Mouse (Mus musculus) lung, embryonic 14.5 days (tissue): Measurements from ENCODE around the gene Yipf7. TPM values are rescaled to one million over a fixed set of nuclear protein-coding genes. Genes with fewer than 3 reads are reported as not detected.

Source experiments
- ATAC-seq: fragments of 200-750 bp; cut with Nextera tagmentation; 2 replicates; pipeline ENCODE4 v1.8.0; 2017; ENCODE audit warnings: mild to moderate bottlenecking, moderate TSS enrichment, moderate library complexity; ENCODE audit not compliant: insufficient read depth
- DNase-seq: peaks from one replicate; pipeline ENCODE4 v3.0.0-alpha.2; 2015
- H3K27ac ChIP-seq: fragments of 300-500 bp; sonication (generic); 2 replicates; pipeline ENCODE4 v1.5.1; 2014; ENCODE audit warnings: low read depth, mild to moderate bottlenecking, moderate library complexity
- H3K27me3 ChIP-seq: fragments of 300-500 bp; sonication (generic); 2 replicates; pipeline ENCODE4 v1.6.1; 2014; ENCODE audit warnings: low read length, control low read depth; ENCODE audit not compliant: insufficient read depth
- H3K36me3 ChIP-seq: fragments of 300-500 bp; sonication (generic); 2 replicates; pipeline ENCODE4 v1.6.1; 2014; ENCODE audit warnings: control low read depth; ENCODE audit not compliant: insufficient read depth
- H3K4me1 ChIP-seq: fragments of 300-500 bp; sonication (generic); 2 replicates; pipeline ENCODE4 v1.6.1; 2014; ENCODE audit warnings: antibody characterized with exemption, control low read depth; ENCODE audit not compliant: insufficient read depth
- H3K4me2 ChIP-seq: fragments of 300-500 bp; sonication (generic); 2 replicates; pipeline ENCODE4 v1.6.1; 2014; ENCODE audit warnings: mild to moderate bottlenecking
- H3K4me3 ChIP-seq: fragments of 300-500 bp; sonication (generic); 2 replicates; pipeline ENCODE4 v1.5.1; 2014; ENCODE audit warnings: low read depth, low read length
- H3K9ac ChIP-seq: fragments of 300-500 bp; sonication (generic); 2 replicates; pipeline ENCODE4 v1.6.1; 2014
- H3K9me3 ChIP-seq: fragments of 300-500 bp; sonication (generic); 2 replicates; pipeline ENCODE4 v1.6.1; 2016; ENCODE audit warnings: low read depth, low read length, control low read depth
- CTCF ChIP-seq: IDR thresholded peaks from 2 replicates; pipeline ENCODE4 v1.5.1; 2016; ENCODE audit warnings: antibody characterized with exemption, low read depth
- WGBS: fragments of 180-500 bp; shearing (Covaris S2); extraction: QIAGEN DNeasy Blood & Tissue Kit; methylation state at CpG from one replicate; pipeline ENCODE4 v1.1.7; 2014; 5-methylcytosine and 5-hydroxymethylcytosine counted together
- polyA plus RNA-seq: library from polyadenylated mRNA; unstranded; fragments of >200 nt; fragmentation: Nextera tagmentation; extraction: Ambion mirVana; gene quantifications from 2 replicates; pipeline ENCODE4 v1.2.1, GENCODE M21; 2014

The Yipf7 gene
- 0.17 and 0.20 TPM in 2 replicates for polyA plus RNA-seq

DNA sequence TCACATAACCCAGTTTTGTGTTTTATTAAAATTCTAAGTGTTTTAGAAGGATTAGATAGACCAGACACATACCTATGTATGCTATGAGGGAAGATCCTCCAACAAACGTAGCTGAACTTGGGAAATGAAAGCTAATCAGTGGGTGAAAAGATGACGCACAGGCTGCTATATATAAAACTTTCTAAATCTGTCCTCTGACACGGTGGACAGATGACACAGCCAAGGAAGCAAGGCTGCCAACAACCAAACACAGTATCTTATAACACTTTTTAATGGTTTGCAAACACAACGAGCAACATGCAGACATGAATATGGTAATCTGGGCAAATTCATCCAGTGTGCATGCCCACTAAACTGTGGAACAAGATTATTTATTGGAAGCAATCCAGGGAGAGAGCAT is at the start of gene Yipf7:
Gene Yipf7, minus strand, starts transcription at position 160 of the 400 bp plus-strand sequence.
- Histone ChIP-seq H3K27ac (no peak within 1 kb of the TSS), H3K4me1 (no peaks in the 10 kb centered on the region), H3K36me3 (no peaks in the 10 kb centered on the region), H3K9me3 (no peaks in the 10 kb centered on the region), H3K9ac (no peak within 1 kb of the TSS), H3K4me3 (no peak within 1 kb of the TSS), H3K4me2 (no peak within 1 kb of the TSS), H3K27me3 (no peaks in the 10 kb centered on the region)
- 56% methylated on average over 4 of the region's 4 CpGs for WGBS
- ATAC-seq (no peak), DNase-seq (no peak)
- TF ChIP-seq CTCF, result no peak

DNA sequence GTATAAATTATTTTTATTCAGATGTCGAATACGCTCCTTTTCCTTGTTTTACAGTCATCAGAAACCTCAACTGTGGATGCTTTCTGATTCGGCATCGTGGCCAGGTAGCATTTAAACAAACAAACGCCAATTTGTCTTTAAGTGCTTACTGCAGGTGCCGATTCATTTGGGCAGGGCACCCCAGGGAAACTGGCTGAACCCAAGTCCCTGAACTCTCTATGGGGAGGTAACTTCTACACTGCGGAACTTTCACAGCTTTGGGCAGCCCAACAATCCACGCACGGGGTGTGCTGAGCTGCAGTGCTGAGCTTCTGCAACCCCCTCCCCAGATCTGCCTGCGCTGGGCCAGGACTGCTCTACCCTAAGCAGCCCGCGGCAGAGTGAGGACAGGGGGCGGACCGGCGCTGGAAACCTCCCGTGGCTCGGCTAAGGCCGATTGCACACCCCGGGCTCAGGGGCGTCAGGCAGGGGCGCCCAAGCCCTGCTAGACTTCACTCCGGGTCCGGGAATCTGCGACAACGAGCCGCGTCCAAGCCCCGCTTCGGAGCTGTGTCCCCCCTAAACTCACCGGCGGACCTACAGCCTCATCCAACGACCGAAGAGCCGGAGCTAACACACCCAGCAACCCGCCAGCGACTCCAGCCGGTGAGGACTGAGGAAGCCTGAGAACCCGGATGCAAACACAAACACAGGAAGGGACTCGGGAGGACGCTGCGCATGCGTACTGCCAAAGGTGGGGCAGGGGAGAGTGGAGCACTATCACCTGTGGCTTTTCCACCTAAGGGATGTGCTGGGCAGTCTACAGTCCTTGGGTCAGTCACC is 49.4 kb upstream of the Yipf7 start, which contains the start of gene Gnpda2:
Gene Gnpda2, minus strand, starts transcription at position 701 of the 822 bp plus-strand sequence.
- DNase-seq (peak; percentile 90), ATAC-seq (peak; percentile 97)
- H3K9ac ChIP-seq, result peak within 1 kb of the TSS; percentile 87
- peak within 1 kb of the TSS; percentile 70 for H3K4me2 ChIP-seq
- H3K27me3 ChIP-seq, result no peaks in the 10 kb centered on the region
- H3K9me3 ChIP-seq, result no peaks in the 10 kb centered on the region
- peaks cover 12% of the 10 kb centered on the region; the same call in 1 of the 2 replicates for H3K36me3 ChIP-seq
- 3% methylated on average over 42 of the region's 42 CpGs for WGBS
- H3K4me1 ChIP-seq, result no peaks in the 10 kb centered on the region; the same call in 1 of the 2 replicates
- peak; percentile 49 for TF ChIP-seq CTCF
- peak within 1 kb of the TSS; percentile 70 for H3K4me3 ChIP-seq
- peak within 1 kb of the TSS; percentile 69; the same call in 1 of the 2 replicates for H3K27ac ChIP-seq

DNA sequence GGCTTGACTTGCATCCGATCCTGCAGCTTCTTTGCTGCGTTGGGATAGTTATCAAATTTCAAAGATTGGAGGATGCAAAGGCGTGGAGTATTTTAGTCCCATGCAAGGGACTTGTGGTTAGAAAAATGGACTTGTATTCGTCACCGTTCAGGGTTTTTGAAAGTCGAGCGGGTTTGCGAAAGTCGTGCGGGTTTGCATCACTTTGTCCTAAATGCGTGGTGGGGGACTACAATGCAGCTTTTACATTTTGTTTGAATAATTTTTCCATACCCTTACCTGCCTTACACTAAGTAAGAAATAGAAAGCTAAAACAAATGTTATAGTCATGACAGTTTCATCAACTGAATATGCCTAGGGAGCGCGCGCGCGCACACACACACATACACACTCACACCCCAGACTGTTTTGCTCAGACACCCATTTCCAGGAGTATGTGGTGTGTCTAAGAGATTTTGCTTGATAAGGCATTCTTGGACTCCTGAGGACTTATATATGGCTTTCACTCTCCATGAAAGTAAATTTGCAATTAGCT is 15.0 kb upstream of the Yipf7 start:
- no peaks in the 10 kb centered on the region for H3K4me1 ChIP-seq
- H3K36me3 ChIP-seq, result peaks cover 23% of the 10 kb centered on the region; the same call in 1 of the 2 replicates
- peak; percentile 65 for DNase-seq
- no peak for TF ChIP-seq CTCF
- H3K9me3 ChIP-seq, result no peaks in the 10 kb centered on the region
- peak overlapping the region; percentile 88 for H3K27ac ChIP-seq
- H3K9ac ChIP-seq, result peak overlapping the region; percentile 91
- 6% methylated on average over 16 of the region's 16 CpGs for WGBS
- 0 out of 2 replicates have a peak, but pooled peaks have one; percentile 4 for ATAC-seq
- H3K4me3 ChIP-seq, result peak overlapping the region; percentile 92
- no peaks in the 10 kb centered on the region for H3K27me3 ChIP-seq
- peak overlapping the region; percentile 63 for H3K4me2 ChIP-seq

DNA sequence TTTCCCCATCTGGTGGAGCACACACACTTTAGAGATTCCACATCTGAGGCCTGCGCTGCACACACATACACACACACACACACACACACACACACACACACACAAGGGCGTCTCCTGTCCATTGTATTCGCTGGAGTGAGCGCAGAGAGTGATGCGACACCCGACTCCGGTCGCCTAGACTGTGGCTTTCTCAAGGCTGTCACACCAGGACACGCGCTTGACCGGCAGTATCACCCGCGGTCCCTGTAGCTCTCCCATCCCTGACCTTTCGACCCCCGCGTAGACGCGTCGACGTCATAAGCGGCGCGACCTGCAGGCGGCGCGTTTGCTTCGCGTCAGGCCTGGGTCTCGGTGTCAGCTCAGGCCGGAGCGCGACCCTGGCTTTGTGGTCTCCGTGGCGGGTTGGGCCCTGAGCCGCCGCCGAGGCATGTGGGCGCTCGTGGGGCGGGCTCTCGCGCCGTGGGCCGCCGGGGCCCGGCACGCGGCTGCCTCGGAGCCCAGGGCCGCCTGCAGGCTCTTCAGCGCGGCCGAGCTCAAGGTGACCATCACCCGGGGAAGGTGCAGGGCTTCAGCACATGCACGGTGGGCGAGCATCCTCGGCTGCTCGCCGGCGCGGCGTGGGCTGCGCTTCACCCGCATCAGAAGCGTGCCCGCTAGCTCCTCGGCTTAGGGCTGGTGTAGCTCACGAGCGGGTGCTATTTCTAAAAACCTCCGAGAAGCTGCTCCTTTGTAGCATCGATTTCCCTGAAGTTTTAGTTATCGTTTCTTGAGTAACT is 14.4 kb upstream of the Yipf7 start, which contains the start of gene Guf1:
Gene Guf1, plus strand, starts transcription at position 296 of the 776 bp plus-strand sequence.
- H3K4me3 ChIP-seq, result peak within 1 kb of the TSS; percentile 92
- ATAC-seq, result peak; percentile 94
- peak; percentile 95 for DNase-seq
- H3K4me1 ChIP-seq, result no peaks in the 10 kb centered on the region
- no peaks in the 10 kb centered on the region for H3K27me3 ChIP-seq
- peak within 1 kb of the TSS; percentile 88 for H3K27ac ChIP-seq
- peak within 1 kb of the TSS; percentile 91 for H3K9ac ChIP-seq
- H3K36me3 ChIP-seq, result peaks cover 20% of the 10 kb centered on the region; the same call in 1 of the 2 replicates
- H3K4me2 ChIP-seq, result peak within 1 kb of the TSS; percentile 63
- under 1% methylated on average over 71 of the region's 72 CpGs for WGBS
- peak; percentile 47; the same call in 1 of the 2 replicates for TF ChIP-seq CTCF
- H3K9me3 ChIP-seq, result no peaks in the 10 kb centered on the region

DNA sequence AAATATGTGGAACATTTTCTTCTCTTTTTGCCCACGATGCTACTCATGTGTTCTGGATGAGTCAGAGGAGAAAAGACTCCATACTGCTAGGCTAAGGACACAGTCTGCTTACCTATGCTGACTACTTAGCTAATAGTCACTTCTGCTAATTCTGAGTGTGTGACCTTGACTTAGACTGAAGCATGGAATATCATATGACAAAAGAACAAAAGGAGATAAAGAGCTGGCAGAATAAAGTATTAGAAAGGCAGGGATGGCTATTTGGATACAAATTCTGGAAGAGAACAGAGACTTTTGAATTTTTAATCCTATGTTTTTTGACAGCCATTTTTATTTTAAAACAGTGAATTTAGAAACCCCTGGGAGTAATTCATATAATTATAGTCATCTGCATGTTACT is 768 bp downstream of the Yipf7 start:
- Histone ChIP-seq H3K9me3 (no peaks in the 10 kb centered on the region), H3K27ac (no peak overlapping the region), H3K27me3 (no peaks in the 10 kb centered on the region), H3K36me3 (no peaks in the 10 kb centered on the region), H3K9ac (no peak overlapping the region), H3K4me3 (no peak overlapping the region), H3K4me1 (no peaks in the 10 kb centered on the region), H3K4me2 (no peak overlapping the region)
- ATAC-seq (no peak), DNase-seq (no peak)
- TF ChIP-seq CTCF, result no peak
- WGBS, result 64% methylated on average over 1 of the region's 1 CpGs

DNA sequence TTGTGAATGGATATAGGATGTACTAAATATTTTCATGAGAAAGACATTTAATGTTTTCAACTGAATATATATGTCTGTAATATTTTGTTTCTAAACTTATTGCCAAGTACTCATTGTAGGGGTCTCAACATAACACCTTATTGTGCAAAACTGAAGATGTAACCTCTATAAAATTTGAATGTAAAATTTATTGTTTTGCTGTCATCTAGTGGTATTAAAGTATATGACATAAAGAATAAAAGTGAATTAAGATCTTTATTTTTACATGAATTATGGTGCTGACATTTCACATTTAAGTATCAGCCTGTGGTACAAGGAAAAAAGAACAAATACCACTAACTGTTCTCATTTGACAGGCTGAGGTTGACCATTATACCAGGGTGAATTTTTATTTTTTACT is 18.5 kb downstream of the Yipf7 start:
- Histone ChIP-seq H3K9me3 (no peaks in the 10 kb centered on the region), H3K4me2 (no peak overlapping the region), H3K9ac (no peak overlapping the region), H3K36me3 (no peaks in the 10 kb centered on the region), H3K4me1 (no peaks in the 10 kb centered on the region), H3K27ac (no peak overlapping the region), H3K4me3 (no peak overlapping the region), H3K27me3 (no peaks in the 10 kb centered on the region)
- ATAC-seq, result no peak
- no peak for DNase-seq
- TF ChIP-seq CTCF, result no peak
